Mouse (Mus musculus) cerebellum, postnatal 25 days (tissue): Measurements from ENCODE around the gene 4930435E12Rik.
"Not testable (repeated sequence)": the region's sequence is repeated elsewhere in the genome, so short reads cannot be mapped to it uniquely, and the experiment has no call there.

ENCODE experiments used
- DNase-seq, 2 experiments: peaks; one replicate each; pipeline ENCODE4 v3.0.0; 2021; ENCODE audit warnings: mixed read lengths in 2 of 2

The 4930435E12Rik gene

GRCm38 (mm10) chr16:38828649-38829048, at the start of gene 4930435E12Rik:
TSS of gene 4930435E12Rik (minus strand) at chr16:38828749.
- no peak for DNase-seq

GRCm38 (mm10) chr16:38874481-38874880, 45.9 kb upstream of the 4930435E12Rik start:
- DNase-seq = no peak

- no peak for DNase-seq
Observed at GRCm38 (mm10) chr16:38873231-38873630, 44.7 kb upstream of the 4930435E12Rik start.

GRCm38 (mm10) chr16:38864358-38864757, 35.8 kb upstream of the 4930435E12Rik start:
- no peak for DNase-seq

- no peak for DNase-seq
Observed at GRCm38 (mm10) chr16:38860548-38860947, 32.0 kb upstream of the 4930435E12Rik start.

GRCm38 (mm10) chr16:38858120-38858749, 29.7 kb upstream of the 4930435E12Rik start:
- DNase-seq = peak in 1 of 2 experiments; percentile 32

- peak; percentile 41 to 61 for DNase-seq
Observed at GRCm38 (mm10) chr16:38812521-38812920, 16.0 kb downstream of the 4930435E12Rik start.

- no peak for DNase-seq
Observed at GRCm38 (mm10) chr16:38810196-38810595, 18.4 kb downstream of the 4930435E12Rik start.

- not testable (repeated sequence) for DNase-seq
Observed at GRCm38 (mm10) chr16:38807796-38808195, 20.8 kb downstream of the 4930435E12Rik start.

GRCm38 (mm10) chr16:38800091-38800490, 28.5 kb downstream of the 4930435E12Rik start, which contains the start of gene Upk1b:
TSS of gene Upk1b (minus strand) at chr16:38800328.
- no peak for DNase-seq

GRCm38 (mm10) chr16:38798957-38799450, 29.5 kb downstream of the 4930435E12Rik start:
- no peak for DNase-seq

- DNase-seq = no peak
Observed at GRCm38 (mm10) chr16:38793120-38793519, 35.4 kb downstream of the 4930435E12Rik start.

- DNase-seq = no peak
Observed at GRCm38 (mm10) chr16:38789966-38790365, 38.6 kb downstream of the 4930435E12Rik start.

GRCm38 (mm10) chr16:38789016-38789415, 39.5 kb downstream of the 4930435E12Rik start:
- DNase-seq = no peak

GRCm38 (mm10) chr16:38785301-38785700, 43.2 kb downstream of the 4930435E12Rik start:
- no peak for DNase-seq

- DNase-seq = no peak
Observed at GRCm38 (mm10) chr16:38782524-38783067, 46.0 kb downstream of the 4930435E12Rik start.

- DNase-seq = no peak
Observed at GRCm38 (mm10) chr16:38781946-38782345, 46.6 kb downstream of the 4930435E12Rik start.

- no peak for DNase-seq
Observed at GRCm38 (mm10) chr16:38780960-38781572, 47.5 kb downstream of the 4930435E12Rik start.

- DNase-seq = no peak
Observed at GRCm38 (mm10) chr16:38776342-38776741, 52.2 kb downstream of the 4930435E12Rik start.

- no peak for DNase-seq
Observed at GRCm38 (mm10) chr16:38774964-38775746, 53.4 kb downstream of the 4930435E12Rik start.

- no peak for DNase-seq
Observed at GRCm38 (mm10) chr16:38772906-38773496, 55.5 kb downstream of the 4930435E12Rik start.

GRCm38 (mm10) chr16:38771145-38771544, 57.4 kb downstream of the 4930435E12Rik start:
- no peak for DNase-seq

- no peak for DNase-seq
Observed at GRCm38 (mm10) chr16:38769529-38769928, 59.0 kb downstream of the 4930435E12Rik start.
